Mouse (Mus musculus) embryo, embryonic 10 days (tissue): ENCODE results near the gene Gm15737.

Experiments
- DNase-seq: peaks from one replicate; pipeline ENCODE4 v3.0.0-alpha.2; 2015; ENCODE audit warnings: low spot score

Gene Gm15737

GRCm38 (mm10) chr6:92869089-92869581 lies at the start of gene Gm15737:
Gene Gm15737 (plus strand): TSS chr6:92869357.
- DNase-seq, result peak; percentile 20

- DNase-seq, result peak; percentile 16
Measured at GRCm38 (mm10) chr6:92821606-92822005, 47.6 kb upstream of the Gm15737 start.

- DNase-seq, result no peak
Measured at GRCm38 (mm10) chr6:92822006-92822405, 47.2 kb upstream of the Gm15737 start.

- peak; percentile 27 for DNase-seq
Measured at GRCm38 (mm10) chr6:92823991-92824390, 45.2 kb upstream of the Gm15737 start.

- no peak for DNase-seq
Measured at GRCm38 (mm10) chr6:92826561-92826960, 42.6 kb upstream of the Gm15737 start.

- DNase-seq, result no peak
Measured at GRCm38 (mm10) chr6:92827360-92827759, 41.8 kb upstream of the Gm15737 start.

GRCm38 (mm10) chr6:92829148-92829547 lies 40.0 kb upstream of the Gm15737 start:
- no peak for DNase-seq

- DNase-seq, result no peak
Measured at GRCm38 (mm10) chr6:92831106-92831505, 38.1 kb upstream of the Gm15737 start.

- DNase-seq, result peak; percentile 35
Measured at GRCm38 (mm10) chr6:92842000-92842399, 27.2 kb upstream of the Gm15737 start.

- no peak for DNase-seq
Measured at GRCm38 (mm10) chr6:92843474-92843873, 25.7 kb upstream of the Gm15737 start.

- no peak for DNase-seq
Measured at GRCm38 (mm10) chr6:92845898-92846297, 23.3 kb upstream of the Gm15737 start.

GRCm38 (mm10) chr6:92846614-92847013 lies 22.5 kb upstream of the Gm15737 start:
- DNase-seq, result no peak

GRCm38 (mm10) chr6:92849208-92849607 lies 19.9 kb upstream of the Gm15737 start:
- no peak for DNase-seq

- DNase-seq, result no peak
Measured at GRCm38 (mm10) chr6:92850250-92850649, 18.9 kb upstream of the Gm15737 start.

GRCm38 (mm10) chr6:92854873-92855272 lies 14.3 kb upstream of the Gm15737 start:
- DNase-seq, result no peak

GRCm38 (mm10) chr6:92857761-92858160 lies 11.4 kb upstream of the Gm15737 start:
- DNase-seq, result no peak

GRCm38 (mm10) chr6:92858721-92859510 lies 10.2 kb upstream of the Gm15737 start:
- DNase-seq, result no peak

GRCm38 (mm10) chr6:92860285-92860912 lies 8.8 kb upstream of the Gm15737 start:
- no peak for DNase-seq

GRCm38 (mm10) chr6:92862599-92862998 lies 6.6 kb upstream of the Gm15737 start:
- DNase-seq, result no peak

GRCm38 (mm10) chr6:92869582-92870219 lies 544 bp downstream of the Gm15737 start:
- DNase-seq, result peak; percentile 65

- DNase-seq, result no peak
Measured at GRCm38 (mm10) chr6:92871813-92872212, 2.7 kb downstream of the Gm15737 start.

- no peak for DNase-seq
Measured at GRCm38 (mm10) chr6:92872766-92873165, 3.6 kb downstream of the Gm15737 start.

GRCm38 (mm10) chr6:92874854-92875253 lies 5.7 kb downstream of the Gm15737 start:
- DNase-seq, result no peak
